Mouse (Mus musculus): ENCODE measurements around the gene Car8. TPM values are rescaled to one million over a fixed set of nuclear protein-coding genes. Genes with fewer than 3 reads are reported as not detected.

Gene Car8
- polyA plus RNA-seq, 1 experiment from 2014 or later = 2.6 TPM

DNA sequence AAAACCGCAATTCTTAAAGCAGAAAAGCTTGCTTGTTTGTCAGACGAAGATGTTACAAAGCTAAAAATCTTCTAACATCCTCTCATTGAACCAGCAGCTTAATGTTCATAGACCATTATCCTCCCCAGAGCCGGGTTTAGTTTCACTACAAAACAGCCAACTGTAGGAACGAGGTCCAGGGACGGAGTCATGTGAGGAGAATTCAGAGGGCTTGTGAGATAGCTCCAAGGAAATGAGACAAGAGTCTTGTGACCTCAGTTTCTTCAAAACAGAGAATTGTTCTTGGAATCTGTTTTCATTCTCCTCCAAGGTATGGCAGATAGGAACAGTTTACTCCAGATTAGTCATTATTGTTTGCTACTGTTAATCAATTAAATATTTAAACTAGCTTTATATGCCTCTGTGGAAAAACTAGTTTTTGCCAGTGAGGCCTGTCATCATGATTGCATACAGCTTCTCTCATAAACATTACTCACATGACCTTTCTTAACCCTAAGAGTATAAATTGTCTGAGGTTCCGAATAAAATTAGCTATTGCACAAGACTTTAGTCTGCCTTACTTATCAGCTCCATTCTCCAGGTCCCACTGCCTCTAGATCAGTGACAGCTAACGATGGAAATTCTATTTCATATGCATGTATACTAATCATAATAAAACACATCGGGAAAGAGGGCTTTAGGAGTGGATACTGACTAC is 25.8 kb downstream of the Car8 start:
- 76% methylated on average over 8 of the region's 8 CpGs for WGBS
- Histone ChIP-seq H3K27ac (replicated peaks; ENCODE audit: low read depth, low read length) (no peak overlapping the region), H3K4me2 (ENCODE audit: low read depth, severe bottlenecking) (no peak overlapping the region), H3K9ac (ENCODE audit: low read length) (no peak overlapping the region), H3K4me3 (ENCODE audit: low read depth, low read length) (no peak overlapping the region), H3K4me1 (ENCODE audit: control insufficient read depth, insufficient read depth, low read length) (no peaks in the 10 kb centered on the region), H3K27me3 (ENCODE audit: control insufficient read depth, insufficient read depth, low read length) (no peaks in the 10 kb centered on the region), H3K36me3 (ENCODE audit: control insufficient read depth, insufficient read depth, low read length) (no peaks in the 10 kb centered on the region), H3K9me3 (ENCODE audit: control insufficient read depth, low read length) (no peaks in the 10 kb centered on the region)
- DNase-seq (ENCODE audit: low spot score) (no peak), ATAC-seq (ENCODE audit: insufficient number of reproducible peaks, low FRiP score, low TSS enrichment, low read depth) (no peak)

GRCm38 (mm10) chr4:8210452-8210851 is 28.4 kb downstream of the Car8 start:
- DNase-seq (ENCODE audit: low spot score) (no peak), ATAC-seq (ENCODE audit: insufficient number of reproducible peaks, low FRiP score, low TSS enrichment, low read depth) (no peak)
- Histone ChIP-seq H3K27me3 (ENCODE audit: control insufficient read depth, insufficient read depth, low read length) (no peaks in the 10 kb centered on the region), H3K4me1 (ENCODE audit: control insufficient read depth, insufficient read depth, low read length) (no peaks in the 10 kb centered on the region), H3K27ac (replicated peaks; ENCODE audit: low read depth, low read length) (no peak overlapping the region), H3K9ac (ENCODE audit: low read length) (no peak overlapping the region), H3K4me2 (ENCODE audit: low read depth, severe bottlenecking) (no peak overlapping the region), H3K9me3 (ENCODE audit: control insufficient read depth, low read length) (no peaks in the 10 kb centered on the region), H3K36me3 (ENCODE audit: control insufficient read depth, insufficient read depth, low read length) (no peaks in the 10 kb centered on the region), H3K4me3 (ENCODE audit: low read depth, low read length) (no peak overlapping the region)
- WGBS = 100% methylated on average over 2 of the region's 2 CpGs

- DNase-seq (ENCODE audit: low spot score) = no peak
- Histone ChIP-seq H3K4me1 (ENCODE audit: control insufficient read depth, insufficient read depth, low read length) (no peaks in the 10 kb centered on the region), H3K27ac (replicated peaks; ENCODE audit: low read depth, low read length) (no peak overlapping the region), H3K4me2 (ENCODE audit: low read depth, severe bottlenecking) (no peak overlapping the region), H3K9me3 (ENCODE audit: control insufficient read depth, low read length) (no peaks in the 10 kb centered on the region), H3K27me3 (ENCODE audit: control insufficient read depth, insufficient read depth, low read length) (no peaks in the 10 kb centered on the region), H3K4me3 (ENCODE audit: low read depth, low read length) (no peak overlapping the region), H3K9ac (ENCODE audit: low read length) (no peak overlapping the region), H3K36me3 (ENCODE audit: control insufficient read depth, insufficient read depth, low read length) (no peaks in the 10 kb centered on the region)
- 70% methylated on average over 1 of the region's 1 CpGs for WGBS
- ATAC-seq (ENCODE audit: insufficient number of reproducible peaks, low FRiP score, low TSS enrichment, low read depth) = no peak
Measured at GRCm38 (mm10) chr4:8207924-8208323, 30.9 kb downstream of the Car8 start.

GRCm38 (mm10) chr4:8206918-8207573 is 31.8 kb downstream of the Car8 start:
- no peaks in the 10 kb centered on the region for H3K4me1 ChIP-seq (ENCODE audit: control insufficient read depth, insufficient read depth, low read length)
- H3K9ac ChIP-seq (ENCODE audit: low read length) = no peak overlapping the region
- ATAC-seq (ENCODE audit: insufficient number of reproducible peaks, low FRiP score, low TSS enrichment, low read depth) (no peak), DNase-seq (ENCODE audit: low spot score) (no peak)
- H3K9me3 ChIP-seq (ENCODE audit: control insufficient read depth, low read length) = no peaks in the 10 kb centered on the region
- H3K27me3 ChIP-seq (ENCODE audit: control insufficient read depth, insufficient read depth, low read length) = no peaks in the 10 kb centered on the region
- H3K36me3 ChIP-seq (ENCODE audit: control insufficient read depth, insufficient read depth, low read length) = no peaks in the 10 kb centered on the region
- H3K27ac ChIP-seq (replicated peaks; ENCODE audit: low read depth, low read length) = no peak overlapping the region
- H3K4me2 ChIP-seq (ENCODE audit: low read depth, severe bottlenecking) = no peak overlapping the region
- WGBS = 88% methylated on average over 6 of the region's 6 CpGs
- H3K4me3 ChIP-seq (ENCODE audit: low read depth, low read length) = no peak overlapping the region

DNA sequence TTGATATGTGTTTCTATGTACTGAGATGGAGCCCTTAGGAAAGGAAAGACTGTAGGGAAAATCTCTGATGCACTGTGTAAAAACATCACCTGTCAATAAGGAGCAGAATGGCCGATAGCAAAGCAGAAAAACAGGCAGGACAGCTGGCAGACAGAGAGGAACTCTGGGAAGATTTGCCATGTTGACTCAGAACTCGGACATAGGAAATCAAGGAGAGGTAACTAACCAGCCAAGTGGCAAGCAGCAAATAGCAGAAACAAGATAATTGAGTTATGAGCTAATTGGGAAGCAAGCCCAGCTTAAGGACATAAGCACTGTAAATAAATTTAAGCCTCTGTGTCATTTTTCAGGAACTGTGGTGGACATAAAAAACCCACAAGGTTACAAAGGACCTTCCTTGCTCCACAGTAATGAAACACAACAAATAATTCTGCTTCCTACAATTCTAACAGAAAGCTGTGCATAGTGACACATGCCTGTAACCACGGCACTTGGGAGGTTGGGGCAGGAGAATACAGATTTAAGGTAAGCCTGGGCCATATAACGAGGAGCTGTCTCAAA is 33.7 kb downstream of the Car8 start:
- DNase-seq (ENCODE audit: low spot score) = no peak
- no peak for ATAC-seq (ENCODE audit: insufficient number of reproducible peaks, low FRiP score, low TSS enrichment, low read depth)
- H3K36me3 ChIP-seq (ENCODE audit: control insufficient read depth, insufficient read depth, low read length) = no peaks in the 10 kb centered on the region
- no peak overlapping the region for H3K27ac ChIP-seq (replicated peaks; ENCODE audit: low read depth, low read length)
- no peak overlapping the region for H3K4me3 ChIP-seq (ENCODE audit: low read depth, low read length)
- no peaks in the 10 kb centered on the region for H3K9me3 ChIP-seq (ENCODE audit: control insufficient read depth, low read length)
- no peaks in the 10 kb centered on the region for H3K4me1 ChIP-seq (ENCODE audit: control insufficient read depth, insufficient read depth, low read length)
- H3K9ac ChIP-seq (ENCODE audit: low read length) = no peak overlapping the region
- H3K4me2 ChIP-seq (ENCODE audit: low read depth, severe bottlenecking) = no peak overlapping the region
- H3K27me3 ChIP-seq (ENCODE audit: control insufficient read depth, insufficient read depth, low read length) = no peaks in the 10 kb centered on the region
- WGBS = 76% methylated on average over 4 of the region's 4 CpGs

GRCm38 (mm10) chr4:8203367-8203766 is 35.5 kb downstream of the Car8 start:
- H3K4me2 ChIP-seq (ENCODE audit: low read depth, severe bottlenecking) = no peak overlapping the region
- no peak for DNase-seq (ENCODE audit: low spot score)
- WGBS = 55% methylated on average over 1 of the region's 1 CpGs
- no peak overlapping the region for H3K27ac ChIP-seq (replicated peaks; ENCODE audit: low read depth, low read length)
- no peak for ATAC-seq (ENCODE audit: insufficient number of reproducible peaks, low FRiP score, low TSS enrichment, low read depth)
- H3K4me3 ChIP-seq (ENCODE audit: low read depth, low read length) = no peak overlapping the region
- H3K9me3 ChIP-seq (ENCODE audit: control insufficient read depth, low read length) = no peaks in the 10 kb centered on the region
- H3K27me3 ChIP-seq (ENCODE audit: control insufficient read depth, insufficient read depth, low read length) = no peaks in the 10 kb centered on the region
- no peak overlapping the region for H3K9ac ChIP-seq (ENCODE audit: low read length)
- H3K4me1 ChIP-seq (ENCODE audit: control insufficient read depth, insufficient read depth, low read length) = no peaks in the 10 kb centered on the region
- no peaks in the 10 kb centered on the region for H3K36me3 ChIP-seq (ENCODE audit: control insufficient read depth, insufficient read depth, low read length)

DNA sequence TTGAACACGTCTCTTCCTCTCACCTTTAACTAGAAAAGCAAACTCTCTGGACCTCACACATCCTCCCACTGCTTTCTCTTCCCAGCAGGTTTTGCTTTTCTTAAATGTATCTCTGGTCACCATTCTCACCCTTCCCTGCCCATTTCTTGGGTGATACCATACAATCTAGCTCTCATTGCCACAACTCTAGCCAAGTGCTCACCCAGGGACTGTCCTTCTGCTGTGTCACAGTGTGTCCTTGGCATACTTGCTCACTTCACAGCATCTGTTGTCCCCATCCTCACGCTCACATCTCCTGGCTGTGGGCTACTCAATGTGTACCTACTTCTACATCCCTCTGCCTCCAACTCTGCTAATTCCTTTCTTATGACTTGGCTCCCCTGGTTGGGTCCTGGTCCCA is 37.2 kb downstream of the Car8 start:
- Histone ChIP-seq H3K9me3 (ENCODE audit: control insufficient read depth, low read length) (no peaks in the 10 kb centered on the region), H3K27ac (replicated peaks; ENCODE audit: low read depth, low read length) (no peak overlapping the region), H3K4me1 (ENCODE audit: control insufficient read depth, insufficient read depth, low read length) (no peaks in the 10 kb centered on the region), H3K9ac (ENCODE audit: low read length) (no peak overlapping the region), H3K4me3 (ENCODE audit: low read depth, low read length) (no peak overlapping the region), H3K27me3 (ENCODE audit: control insufficient read depth, insufficient read depth, low read length) (no peaks in the 10 kb centered on the region), H3K4me2 (ENCODE audit: low read depth, severe bottlenecking) (no peak overlapping the region), H3K36me3 (ENCODE audit: control insufficient read depth, insufficient read depth, low read length) (no peaks in the 10 kb centered on the region)
- ATAC-seq (ENCODE audit: insufficient number of reproducible peaks, low FRiP score, low TSS enrichment, low read depth) (no peak), DNase-seq (ENCODE audit: low spot score) (no peak)
- 88% methylated on average over 2 of the region's 2 CpGs for WGBS

GRCm38 (mm10) chr4:8200081-8200480 is 38.8 kb downstream of the Car8 start:
- Histone ChIP-seq H3K27ac (replicated peaks; ENCODE audit: low read depth, low read length) (no peak overlapping the region), H3K9me3 (ENCODE audit: control insufficient read depth, low read length) (no peaks in the 10 kb centered on the region), H3K4me3 (ENCODE audit: low read depth, low read length) (no peak overlapping the region), H3K4me1 (ENCODE audit: control insufficient read depth, insufficient read depth, low read length) (no peaks in the 10 kb centered on the region), H3K4me2 (ENCODE audit: low read depth, severe bottlenecking) (no peak overlapping the region), H3K36me3 (ENCODE audit: control insufficient read depth, insufficient read depth, low read length) (no peaks in the 10 kb centered on the region), H3K27me3 (ENCODE audit: control insufficient read depth, insufficient read depth, low read length) (no peaks in the 10 kb centered on the region), H3K9ac (ENCODE audit: low read length) (no peak overlapping the region)
- no peak for DNase-seq (ENCODE audit: low spot score)
- 70% methylated on average over 5 of the region's 5 CpGs for WGBS
- no peak for ATAC-seq (ENCODE audit: insufficient number of reproducible peaks, low FRiP score, low TSS enrichment, low read depth)
